Mouse (Mus musculus): Measurements from ENCODE around the gene Cacna1e.

Cacna1e gene

GRCm38 (mm10) chr1:154884275-154885206 lies at the start of gene Cacna1e:
Cacna1e (minus strand) TSS chr1:154884501.
- DNase-seq = peak; percentile 62

GRCm38 (mm10) chr1:154918406-154918805 lies 34.1 kb upstream of the Cacna1e start:
- no peak for DNase-seq

DNA sequence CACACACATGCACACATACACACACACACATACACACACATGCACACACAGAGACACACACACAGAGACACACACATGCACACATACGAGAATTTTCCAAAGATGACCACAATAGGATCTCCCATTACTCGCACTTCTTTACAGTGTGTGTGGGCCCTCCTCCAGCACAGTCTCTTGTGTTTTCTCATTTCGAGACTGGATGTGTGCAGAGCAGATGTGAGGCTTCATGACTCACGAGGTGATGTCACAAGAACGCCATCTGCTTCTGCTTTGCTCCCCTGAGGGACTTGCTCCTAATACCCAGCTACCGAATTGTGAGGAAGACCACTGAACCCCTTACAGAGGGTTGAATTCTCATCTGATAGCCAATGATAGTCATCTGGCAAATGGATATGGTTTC lies 33.1 kb upstream of the Cacna1e start:
- no peak for DNase-seq

DNA sequence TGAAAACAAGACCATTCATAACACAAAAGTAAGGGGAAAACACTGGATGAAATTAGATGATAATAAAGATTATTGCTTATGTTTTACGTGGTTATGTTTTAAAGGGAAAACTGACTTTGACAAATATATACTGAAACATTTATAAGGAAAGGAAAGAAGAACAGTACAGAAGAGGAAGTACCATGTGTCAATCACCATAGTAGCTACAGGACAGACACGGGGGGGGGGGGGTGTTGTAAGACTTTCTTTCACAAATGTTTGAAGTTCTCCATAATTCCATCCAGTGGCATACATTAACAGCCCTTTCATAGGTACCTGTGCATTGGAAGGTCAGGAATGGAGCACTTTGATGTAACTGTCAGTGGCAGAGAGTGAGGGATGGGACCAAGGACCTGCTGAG lies 25.3 kb upstream of the Cacna1e start:
- no peak for DNase-seq

DNA sequence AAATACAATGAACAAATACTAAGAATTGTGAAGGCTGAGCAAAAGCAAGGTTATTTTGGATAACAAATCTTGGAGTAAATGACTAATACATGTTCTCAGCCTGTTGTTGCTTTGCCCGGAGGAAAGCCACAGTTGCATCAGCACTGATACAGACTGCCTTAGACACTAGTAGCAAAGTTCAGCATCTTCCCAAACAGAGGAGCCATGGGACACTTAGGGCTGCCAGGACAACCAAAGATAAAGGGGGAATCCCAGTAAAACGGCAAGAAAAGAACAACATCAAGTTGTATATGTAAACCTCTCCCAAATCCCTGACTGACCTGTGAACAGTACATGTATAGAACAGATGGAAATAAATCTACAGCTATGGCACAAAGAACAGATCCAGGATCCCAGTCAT lies 13.1 kb upstream of the Cacna1e start:
- no peak for DNase-seq

DNA sequence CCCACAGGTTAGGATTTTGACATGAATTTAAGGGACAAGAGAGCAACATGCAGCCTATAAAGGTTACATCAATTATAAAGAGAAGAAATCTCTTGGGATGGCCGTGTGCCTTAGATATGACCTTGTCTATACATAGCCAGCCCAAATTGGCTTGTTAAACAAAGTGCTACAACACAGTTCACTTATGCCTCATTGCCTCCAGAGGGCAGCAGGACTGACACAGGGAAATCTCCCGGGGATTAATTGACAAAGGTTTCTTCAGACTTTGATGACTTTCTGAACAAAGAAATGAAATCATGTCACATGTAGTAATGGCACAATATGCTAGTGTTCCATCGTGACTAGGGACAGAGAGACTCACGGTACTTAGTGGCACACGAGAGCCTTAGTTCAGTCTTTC lies 5.9 kb upstream of the Cacna1e start:
- DNase-seq = no peak

- no peak for DNase-seq
Observed at GRCm38 (mm10) chr1:154888495-154888894, 4.2 kb upstream of the Cacna1e start.

- DNase-seq = peak; percentile 78
Observed at GRCm38 (mm10) chr1:154888018-154888417, 3.7 kb upstream of the Cacna1e start.

DNA sequence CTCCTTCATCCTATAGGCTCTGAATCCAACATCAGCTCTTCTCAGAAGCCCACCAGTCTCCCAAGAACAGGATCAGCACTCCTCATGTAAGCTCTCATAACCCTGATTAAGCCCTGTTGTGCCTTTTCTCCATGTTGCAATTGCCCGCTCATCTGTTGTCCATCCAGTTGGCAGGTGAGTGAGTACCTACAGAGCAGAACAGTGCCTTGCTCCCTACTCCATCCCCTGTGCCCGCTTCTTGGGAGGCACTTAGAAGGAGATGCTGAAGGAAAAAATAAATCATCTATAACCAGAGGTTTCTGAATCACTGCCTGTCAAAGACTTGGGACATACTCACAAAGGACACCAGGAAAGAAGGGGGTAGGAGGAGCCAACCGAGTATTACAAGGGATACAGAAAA lies 3.2 kb upstream of the Cacna1e start:
- no peak for DNase-seq

- no peak for DNase-seq
Observed at GRCm38 (mm10) chr1:154886611-154887010, 2.3 kb upstream of the Cacna1e start.

DNA sequence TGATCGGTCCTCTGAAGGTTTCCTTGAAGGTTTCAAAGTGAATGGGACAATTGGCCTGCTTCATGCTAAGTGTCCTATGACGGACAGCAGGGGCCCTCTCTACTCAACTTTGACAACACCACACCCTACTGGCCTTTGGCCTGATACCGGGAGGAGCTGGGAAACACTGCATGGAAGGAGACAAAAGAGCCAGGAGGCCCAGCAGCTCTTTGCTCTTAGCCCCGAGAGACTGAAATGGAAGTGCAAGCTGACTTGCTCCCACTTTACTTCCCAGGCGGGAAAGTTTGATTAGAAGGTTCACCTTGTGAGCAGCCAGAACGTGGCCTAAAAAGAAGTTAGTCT lies 877 bp upstream of the Cacna1e start:
- DNase-seq = no peak

DNA sequence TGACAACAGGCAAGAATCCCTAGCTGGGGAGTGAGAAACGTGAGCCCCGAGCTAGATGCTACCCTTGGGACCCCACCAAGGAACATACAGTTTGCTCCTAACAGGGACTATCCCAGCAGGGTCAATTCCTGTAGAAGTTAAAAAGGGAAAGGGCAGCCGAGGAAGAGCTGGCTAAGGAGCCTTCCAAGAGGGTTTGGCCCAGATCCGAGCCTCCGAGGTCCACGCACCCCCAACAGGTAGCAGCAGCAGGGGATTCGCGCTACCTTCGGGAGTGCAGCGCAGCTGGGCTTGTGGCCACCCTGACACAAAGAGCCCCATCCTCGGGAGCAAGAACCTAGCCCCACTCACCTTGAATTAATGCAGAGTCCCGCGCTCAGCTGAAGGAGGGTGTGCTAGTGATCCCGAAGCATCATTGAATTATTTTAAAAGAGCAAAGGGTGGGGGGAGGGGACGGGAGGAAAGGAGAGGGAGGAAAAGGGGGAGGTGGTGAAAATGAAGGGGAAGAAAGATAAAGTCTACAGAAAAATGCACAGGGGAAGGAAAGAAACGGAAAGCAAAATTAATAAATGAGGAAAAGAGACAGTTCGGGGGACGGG lies 607 bp downstream of the Cacna1e start:
- DNase-seq = peak; percentile 56

- DNase-seq = no peak
Observed at GRCm38 (mm10) chr1:154865981-154866380, 18.3 kb downstream of the Cacna1e start.

- peak; percentile 93 for DNase-seq
Observed at GRCm38 (mm10) chr1:154861416-154861815, 22.9 kb downstream of the Cacna1e start.

DNA sequence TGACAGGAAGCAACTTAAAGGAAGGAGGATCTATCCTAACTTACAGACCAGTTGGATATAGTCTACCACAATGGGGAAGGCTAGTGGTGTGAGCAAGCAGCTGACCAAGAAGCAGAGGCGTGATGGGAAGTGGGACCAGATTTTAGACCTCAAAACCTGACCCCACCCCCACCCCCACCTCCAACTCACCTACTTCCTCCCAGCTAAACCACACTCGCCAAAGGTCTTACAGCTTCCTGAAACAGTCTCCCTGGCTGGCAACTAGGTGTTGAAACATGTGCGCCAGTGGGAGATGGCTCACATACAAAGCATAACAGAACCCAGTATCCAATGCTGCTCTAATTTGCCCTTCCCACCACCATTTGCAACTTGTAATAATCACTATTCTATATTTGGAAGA lies 29.7 kb downstream of the Cacna1e start:
- no peak for DNase-seq

GRCm38 (mm10) chr1:154850515-154851287 lies 33.6 kb downstream of the Cacna1e start:
- no peak for DNase-seq

DNA sequence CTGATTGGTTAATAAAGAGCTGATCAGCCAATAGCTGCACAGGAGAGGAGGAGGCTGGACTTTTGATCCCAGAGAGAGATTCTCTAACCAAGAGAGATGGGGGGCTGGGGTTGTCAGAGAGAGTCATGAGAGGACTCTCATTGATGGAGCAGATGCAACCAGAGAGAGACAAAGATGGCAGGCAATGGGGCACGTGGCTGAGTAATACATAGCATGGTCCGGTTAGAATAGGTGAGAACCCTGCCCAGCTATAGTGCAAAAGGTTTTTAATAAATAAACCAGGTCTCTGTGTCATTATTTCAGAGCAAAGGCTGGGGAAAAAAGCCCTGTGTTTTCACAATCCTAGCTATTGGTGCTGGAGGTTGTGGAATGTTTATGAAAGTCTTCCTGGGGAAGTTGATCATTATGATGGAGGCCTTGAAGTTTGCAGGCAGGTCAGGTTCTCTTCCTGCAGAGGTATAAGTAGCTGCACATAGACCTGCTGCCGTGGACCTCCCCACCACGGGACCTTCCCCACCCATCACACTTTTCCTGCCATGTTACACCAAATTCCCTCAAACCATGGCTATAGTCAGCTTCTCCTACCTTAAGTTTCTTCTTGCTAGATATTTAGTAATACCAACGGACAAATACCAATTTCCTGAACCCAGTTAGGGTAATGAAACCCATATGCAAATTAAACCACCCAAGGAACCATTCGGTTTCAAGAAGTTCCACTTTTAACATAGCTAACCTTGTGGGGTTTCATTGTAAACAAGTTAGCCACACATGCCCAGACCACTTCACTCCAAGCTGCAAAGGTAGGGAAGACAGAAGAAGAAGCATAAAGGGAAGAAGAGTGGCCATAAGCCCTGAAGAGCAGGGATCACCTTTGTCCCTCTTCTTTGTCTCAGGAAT lies 35.4 kb downstream of the Cacna1e start:
- no peak for DNase-seq

DNA sequence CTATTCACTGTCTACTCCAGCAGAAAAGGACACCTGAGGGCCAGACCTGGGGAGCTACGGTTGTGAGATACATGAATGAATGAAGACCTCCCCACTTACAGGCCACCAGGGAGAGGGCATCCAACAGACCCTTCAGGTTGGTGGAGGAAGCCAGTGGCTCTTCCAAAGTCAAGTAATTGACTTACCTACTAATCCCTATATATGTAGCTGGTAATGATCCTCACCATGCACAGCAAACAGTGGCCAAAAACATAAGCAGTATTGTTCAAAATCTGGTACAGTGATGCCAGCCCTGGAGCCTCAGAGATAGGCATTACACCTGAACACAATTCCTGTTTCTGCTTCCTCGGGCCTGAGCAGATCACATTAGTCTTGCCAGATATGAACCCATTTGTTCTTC lies 37.4 kb downstream of the Cacna1e start:
- DNase-seq = no peak

DNA sequence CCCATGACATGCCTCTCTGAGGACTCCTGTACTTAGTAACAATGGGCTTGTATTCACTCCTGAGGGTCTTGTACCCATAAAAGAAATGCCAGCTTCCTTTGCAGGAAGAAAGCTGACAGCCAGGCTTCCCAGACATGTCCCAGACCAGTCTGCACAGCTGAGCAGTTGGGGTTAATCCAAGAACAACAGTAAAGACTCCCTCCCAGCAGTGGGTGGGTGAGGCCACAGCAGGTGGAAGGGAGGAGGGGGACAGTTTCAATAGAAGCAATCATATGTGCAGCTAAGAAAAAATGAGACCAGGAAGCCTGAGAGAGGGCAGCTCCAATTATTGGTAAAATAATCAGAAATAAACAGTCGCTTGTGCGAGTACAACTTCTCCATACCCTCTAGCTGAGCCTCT lies 40.9 kb downstream of the Cacna1e start:
- no peak for DNase-seq

DNA sequence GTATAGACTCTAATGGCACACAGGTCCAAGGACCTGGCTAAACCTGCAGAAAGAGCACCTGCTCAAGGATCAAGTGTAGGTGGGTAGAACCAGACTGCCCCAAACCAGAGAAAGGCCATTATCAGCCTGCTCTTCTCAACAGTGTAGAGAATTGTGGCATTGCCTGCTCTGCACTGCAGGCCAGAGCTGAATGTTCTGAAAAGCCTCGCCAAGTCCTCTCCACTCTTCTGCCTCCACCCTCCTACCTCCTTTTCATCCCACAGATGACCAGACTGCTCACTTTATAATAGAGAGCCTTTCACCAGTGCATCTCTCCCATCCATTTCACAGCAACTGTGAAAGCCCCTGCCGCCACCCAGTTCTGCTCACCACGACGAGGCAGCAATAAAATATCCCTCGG lies 42.0 kb downstream of the Cacna1e start:
- DNase-seq = no peak

GRCm38 (mm10) chr1:154841057-154841630 lies 43.2 kb downstream of the Cacna1e start:
- DNase-seq = no peak

GRCm38 (mm10) chr1:154839272-154839671 lies 45.0 kb downstream of the Cacna1e start:
- DNase-seq = no peak
